Mouse (Mus musculus) embryonic facial prominence, embryonic 11.5 days (tissue): ENCODE data around the gene 1600014C10Rik. TPM values are rescaled to one million over a fixed set of nuclear protein-coding genes. Genes with fewer than 3 reads are reported as not detected.
A peak's percentile ranks its signal among the peaks of the same experiment; 100 is the strongest.

Experiments
- ATAC-seq: fragments of 200-750 bp; cut with Nextera tagmentation; replicated peaks from 2 replicates; pipeline ENCODE4 v1.8.0; 2017; ENCODE audit warnings: low read depth; ENCODE audit not compliant: insufficient number of reproducible peaks, low FRiP score, low TSS enrichment
- DNase-seq: peaks from one replicate; pipeline ENCODE4 v3.0.0-alpha.2; 2015; ENCODE audit warnings: low spot score
- H3K27ac ChIP-seq: fragments of 300-500 bp; sonication (generic); replicated peaks from 2 replicates; pipeline ENCODE4 v1.5.1; 2014; ENCODE audit warnings: mild to moderate bottlenecking, low read depth, low read length, control low read depth
- H3K27me3 ChIP-seq: fragments of 300-500 bp; sonication (generic); 2 replicates; pipeline ENCODE4 v1.6.1; 2014; ENCODE audit warnings: mild to moderate bottlenecking, low read length, moderate library complexity, mixed read lengths; ENCODE audit not compliant: control insufficient read depth, insufficient read depth
- H3K36me3 ChIP-seq: fragments of 300-500 bp; sonication (generic); replicated peaks from 2 replicates; pipeline ENCODE4 v1.6.1; 2014; ENCODE audit warnings: low read depth, mild to moderate bottlenecking, low read length, moderate library complexity, mixed read lengths; ENCODE audit not compliant: control insufficient read depth, insufficient read depth
- H3K4me1 ChIP-seq: fragments of 300-500 bp; sonication (generic); 2 replicates; pipeline ENCODE4 v1.6.1; 2014; ENCODE audit warnings: low read length, mixed read lengths; ENCODE audit not compliant: control insufficient read depth, insufficient read depth
- H3K4me2 ChIP-seq: fragments of 300-500 bp; sonication (generic); 2 replicates; pipeline ENCODE4 v1.6.1; 2014; ENCODE audit warnings: low read depth, mild to moderate bottlenecking, control low read depth, low read length, moderate library complexity
- H3K4me3 ChIP-seq: fragments of 300-500 bp; sonication (generic); 2 replicates; pipeline ENCODE4 v1.5.1; 2014; ENCODE audit warnings: low read depth, low read length, control low read depth
- H3K9ac ChIP-seq: fragments of 300-500 bp; sonication (generic); replicated peaks from 2 replicates; pipeline ENCODE4 v1.6.1; 2014; ENCODE audit warnings: mild to moderate bottlenecking, control low read depth, low read length
- H3K9me3 ChIP-seq: fragments of 300-500 bp; sonication (generic); replicated peaks from 2 replicates; pipeline ENCODE4 v1.6.1; 2016; ENCODE audit warnings: mild to moderate bottlenecking, low read length, inconsistent platforms, mixed read lengths; ENCODE audit not compliant: control insufficient read depth
- WGBS: fragments of 180-500 bp; shearing (Covaris S2); extraction: QIAGEN DNeasy Blood & Tissue Kit; methylation state at CpG from one replicate; pipeline ENCODE4 v1.1.7; 2014; 5-methylcytosine and 5-hydroxymethylcytosine counted together
- polyA plus RNA-seq: library from polyadenylated mRNA; unstranded; fragments of >200 nt; fragmentation: Nextera tagmentation; extraction: Ambion mirVana; gene quantifications from 2 replicates; pipeline ENCODE4 v1.2.1, GENCODE M21; 2014

Gene 1600014C10Rik
- polyA plus RNA-seq, 1 experiment from 2014 or later: 17.2 TPM

DNA sequence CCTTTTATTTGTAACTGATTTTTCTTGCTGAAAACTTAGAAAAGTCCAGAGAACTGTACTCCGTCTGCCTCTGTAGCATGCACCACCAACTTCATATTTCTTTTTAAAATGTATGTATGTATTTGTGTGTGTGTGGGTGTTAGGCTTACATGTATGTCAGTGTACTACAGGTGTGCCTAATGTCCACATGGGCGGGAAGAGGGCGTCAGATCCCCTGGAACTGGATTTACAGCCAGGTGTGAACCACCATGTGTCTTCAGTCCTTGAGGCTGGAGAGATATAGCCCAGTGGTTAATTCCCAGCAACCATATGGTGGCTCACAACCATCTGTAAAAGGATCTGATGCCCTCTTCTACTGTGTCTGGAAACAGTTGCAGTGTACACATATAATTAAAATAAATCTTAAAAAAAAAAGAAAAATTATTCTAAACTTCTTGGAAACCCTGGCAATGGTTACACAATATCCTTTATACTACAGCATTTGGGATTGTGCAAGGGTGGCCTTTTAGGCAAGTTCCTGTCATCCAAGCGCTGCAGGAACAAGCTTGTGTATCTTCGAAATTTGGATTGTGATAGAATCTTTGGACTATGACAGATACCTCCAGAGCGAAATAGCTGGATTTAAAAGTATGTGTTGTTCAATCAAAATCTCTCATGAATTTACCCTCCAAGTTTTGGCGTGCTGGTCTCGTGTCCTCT is 17.0 kb downstream of the 1600014C10Rik start:
- Histone ChIP-seq H3K27me3 (no peaks in the 10 kb centered on the region), H3K9ac (no peak overlapping the region), H3K4me1 (no peaks in the 10 kb centered on the region), H3K36me3 (no peaks in the 10 kb centered on the region), H3K4me2 (no peak overlapping the region), H3K27ac (no peak overlapping the region), H3K9me3 (no peaks in the 10 kb centered on the region), H3K4me3 (no peak overlapping the region)
- no peak for DNase-seq
- 70% methylated on average over 8 of the region's 8 CpGs for WGBS
- no peak for ATAC-seq

DNA sequence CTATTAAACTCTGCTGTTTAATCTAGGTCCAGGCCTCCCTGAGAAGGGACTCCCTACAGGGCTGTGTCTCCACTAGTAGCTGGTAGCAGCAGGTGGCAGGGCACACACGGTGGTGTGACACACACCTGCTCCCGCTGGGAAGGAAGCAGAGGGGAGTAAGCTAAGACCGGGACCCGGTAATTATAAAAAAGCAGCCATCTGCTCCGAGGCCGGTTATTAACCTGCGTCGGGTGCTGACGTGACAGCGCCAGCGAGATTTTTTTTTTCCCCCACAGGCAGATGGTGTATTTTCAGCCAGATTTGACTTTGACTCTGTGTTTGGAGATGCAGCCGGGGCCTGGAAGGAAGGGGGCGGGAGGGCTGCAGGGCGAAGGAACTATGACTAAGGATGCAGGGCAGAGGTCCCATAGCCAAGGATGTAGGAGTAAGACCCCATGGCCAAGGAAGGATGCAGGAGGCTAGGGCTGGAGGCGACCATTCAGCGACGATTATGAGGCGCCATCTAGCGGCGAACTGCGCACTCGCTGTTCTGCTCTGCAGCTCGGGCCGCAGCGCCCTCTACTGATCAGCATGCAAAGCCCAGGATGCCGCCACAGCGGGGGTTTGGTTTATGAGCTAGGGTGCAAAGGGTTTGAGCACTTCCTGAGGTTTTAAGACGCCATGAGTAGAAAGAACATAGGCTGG is 17.7 kb downstream of the 1600014C10Rik start:
- H3K4me1 ChIP-seq: no peaks in the 10 kb centered on the region
- H3K9me3 ChIP-seq: no peaks in the 10 kb centered on the region
- WGBS: 3% methylated on average over 28 of the region's 28 CpGs
- no peaks in the 10 kb centered on the region for H3K27me3 ChIP-seq
- H3K27ac ChIP-seq: no peak overlapping the region
- peak; percentile 76; the same call in 1 of the 2 replicates for ATAC-seq
- DNase-seq: peak; percentile 91
- H3K9ac ChIP-seq: 0 out of 2 replicates have a peak overlapping the region, but pooled peaks have one; percentile 6
- peak overlapping the region; percentile 30 for H3K4me2 ChIP-seq
- no peaks in the 10 kb centered on the region for H3K36me3 ChIP-seq
- H3K4me3 ChIP-seq: no peak overlapping the region

DNA sequence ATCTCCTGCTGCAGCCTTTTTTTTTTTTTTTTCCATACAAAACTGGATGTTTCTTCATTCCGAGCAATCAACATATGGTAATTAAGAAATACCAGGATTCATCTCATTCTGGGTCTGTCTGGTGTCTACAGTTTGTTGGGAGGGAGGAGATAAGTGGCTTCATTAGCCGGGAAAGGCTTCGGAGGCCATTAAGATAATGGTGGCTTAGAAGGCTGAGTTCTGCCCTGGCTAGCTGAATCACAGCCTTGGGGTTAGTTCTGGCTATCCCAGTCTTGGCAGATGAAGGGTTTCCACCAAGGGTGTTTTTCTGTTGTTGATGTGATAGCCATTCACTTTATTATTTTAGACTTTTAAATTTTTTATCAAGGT is 18.3 kb downstream of the 1600014C10Rik start:
- Histone ChIP-seq H3K36me3 (no peaks in the 10 kb centered on the region), H3K4me2 (no peak overlapping the region), H3K27me3 (no peaks in the 10 kb centered on the region), H3K4me3 (no peak overlapping the region), H3K9me3 (no peaks in the 10 kb centered on the region), H3K9ac (no peak overlapping the region), H3K4me1 (no peaks in the 10 kb centered on the region), H3K27ac (no peak overlapping the region)
- ATAC-seq: no peak
- DNase-seq: no peak
- 42% methylated on average over 3 of the region's 3 CpGs for WGBS

DNA sequence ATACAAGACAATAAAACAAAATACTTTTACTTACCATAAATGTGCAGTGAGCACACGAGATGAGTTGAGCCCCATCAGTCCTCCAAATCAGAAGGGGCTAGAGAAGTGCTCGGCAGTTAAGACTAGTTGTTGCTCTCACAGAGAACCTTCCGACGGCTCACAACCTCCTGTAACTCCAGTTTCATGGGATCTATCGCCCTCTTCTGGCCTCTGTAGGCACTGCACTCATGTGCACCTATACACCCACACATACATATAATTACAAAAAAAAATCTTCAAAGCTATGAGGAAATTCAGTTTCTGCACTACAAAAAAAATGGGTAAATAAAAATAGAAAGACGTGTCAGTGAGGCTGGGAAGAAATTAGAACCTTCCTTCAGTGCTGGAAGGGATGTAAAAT is 21.3 kb downstream of the 1600014C10Rik start:
- DNase-seq: no peak
- H3K27ac ChIP-seq: no peak overlapping the region
- no peaks in the 10 kb centered on the region for H3K4me1 ChIP-seq
- no peak for ATAC-seq
- H3K9me3 ChIP-seq: no peaks in the 10 kb centered on the region
- no peaks in the 10 kb centered on the region for H3K36me3 ChIP-seq
- no peak overlapping the region for H3K4me3 ChIP-seq
- no peak overlapping the region for H3K4me2 ChIP-seq
- H3K9ac ChIP-seq: no peak overlapping the region
- H3K27me3 ChIP-seq: no peaks in the 10 kb centered on the region
- WGBS: 89% methylated on average over 6 of the region's 6 CpGs

DNA sequence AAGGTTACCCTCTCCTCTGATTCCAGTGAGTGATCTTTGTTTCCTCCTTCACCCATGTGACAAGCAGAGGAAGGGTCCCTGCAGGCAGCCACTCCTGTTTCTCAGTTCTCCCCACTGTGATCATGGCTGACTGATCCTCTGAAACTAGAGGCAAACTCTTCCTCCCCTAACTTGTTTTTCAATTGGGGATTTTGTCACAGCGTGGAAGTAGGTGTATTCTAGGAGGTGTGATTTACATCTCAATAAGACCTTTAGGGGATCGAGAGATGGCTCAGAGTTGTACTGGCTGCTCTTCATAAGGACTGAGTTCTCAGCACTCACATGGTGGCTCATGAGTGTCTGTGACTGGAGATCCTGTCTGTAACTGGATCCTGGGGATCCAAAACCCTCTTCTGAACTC is 22.8 kb downstream of the 1600014C10Rik start:
- DNase-seq (no peak), ATAC-seq (no peak)
- no peaks in the 10 kb centered on the region for H3K9me3 ChIP-seq
- no peak overlapping the region for H3K27ac ChIP-seq
- H3K4me2 ChIP-seq: no peak overlapping the region
- no peaks in the 10 kb centered on the region for H3K36me3 ChIP-seq
- no peak overlapping the region for H3K9ac ChIP-seq
- no peaks in the 10 kb centered on the region for H3K27me3 ChIP-seq
- 50% methylated on average over 2 of the region's 2 CpGs for WGBS
- H3K4me3 ChIP-seq: no peak overlapping the region
- H3K4me1 ChIP-seq: no peaks in the 10 kb centered on the region

DNA sequence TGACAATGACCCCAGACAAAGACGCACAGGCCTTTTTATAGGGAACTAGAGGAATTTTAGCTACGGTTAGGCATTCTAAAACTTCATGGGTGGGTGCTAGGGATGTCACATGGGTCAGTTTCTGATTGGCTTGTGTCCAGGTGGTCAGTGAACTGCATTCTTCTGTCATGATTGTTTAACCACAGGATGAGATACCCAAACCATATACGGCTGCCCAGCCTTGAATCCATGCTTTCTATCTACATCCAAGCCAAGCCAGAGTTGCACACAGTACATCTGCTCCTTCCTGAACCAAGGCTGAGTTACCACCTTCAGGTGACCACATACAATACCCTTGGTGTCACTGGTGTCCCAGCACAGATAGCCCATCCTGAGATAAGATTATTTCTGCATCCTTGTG is 23.5 kb downstream of the 1600014C10Rik start:
- no peaks in the 10 kb centered on the region for H3K27me3 ChIP-seq
- DNase-seq: no peak
- no peak overlapping the region for H3K4me3 ChIP-seq
- no peak overlapping the region for H3K27ac ChIP-seq
- H3K9ac ChIP-seq: no peak overlapping the region
- H3K9me3 ChIP-seq: no peaks in the 10 kb centered on the region
- no peak for ATAC-seq
- no peaks in the 10 kb centered on the region for H3K4me1 ChIP-seq
- no peaks in the 10 kb centered on the region for H3K36me3 ChIP-seq
- H3K4me2 ChIP-seq: no peak overlapping the region
- WGBS: 80% methylated on average over 3 of the region's 3 CpGs

DNA sequence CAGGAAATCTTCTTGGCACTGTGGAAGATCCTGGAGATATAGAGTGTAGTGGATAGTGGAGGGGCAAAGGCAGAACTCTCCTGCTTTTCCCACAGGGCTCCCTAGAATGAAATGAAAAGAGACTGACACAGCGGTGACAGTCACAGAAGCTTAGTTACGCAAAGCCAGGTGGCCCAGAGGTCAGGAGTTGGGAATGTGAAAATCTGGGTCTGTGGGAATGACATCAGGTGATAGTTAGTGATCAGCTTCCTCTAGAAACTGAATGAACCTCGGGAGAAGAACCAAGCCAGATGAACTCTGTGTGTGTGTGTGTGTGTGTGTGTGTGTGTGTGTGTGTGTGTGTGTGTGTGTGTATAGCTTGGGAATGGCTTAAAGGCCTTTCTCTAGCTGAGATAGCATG is 26.0 kb downstream of the 1600014C10Rik start:
- H3K27ac ChIP-seq: no peak overlapping the region
- H3K36me3 ChIP-seq: no peaks in the 10 kb centered on the region
- H3K4me2 ChIP-seq: no peak overlapping the region
- no peaks in the 10 kb centered on the region for H3K9me3 ChIP-seq
- 68% methylated on average over 3 of the region's 3 CpGs for WGBS
- H3K4me1 ChIP-seq: no peaks in the 10 kb centered on the region
- H3K9ac ChIP-seq: no peak overlapping the region
- no peak for ATAC-seq
- no peak overlapping the region for H3K4me3 ChIP-seq
- DNase-seq: no peak
- no peaks in the 10 kb centered on the region for H3K27me3 ChIP-seq

DNA sequence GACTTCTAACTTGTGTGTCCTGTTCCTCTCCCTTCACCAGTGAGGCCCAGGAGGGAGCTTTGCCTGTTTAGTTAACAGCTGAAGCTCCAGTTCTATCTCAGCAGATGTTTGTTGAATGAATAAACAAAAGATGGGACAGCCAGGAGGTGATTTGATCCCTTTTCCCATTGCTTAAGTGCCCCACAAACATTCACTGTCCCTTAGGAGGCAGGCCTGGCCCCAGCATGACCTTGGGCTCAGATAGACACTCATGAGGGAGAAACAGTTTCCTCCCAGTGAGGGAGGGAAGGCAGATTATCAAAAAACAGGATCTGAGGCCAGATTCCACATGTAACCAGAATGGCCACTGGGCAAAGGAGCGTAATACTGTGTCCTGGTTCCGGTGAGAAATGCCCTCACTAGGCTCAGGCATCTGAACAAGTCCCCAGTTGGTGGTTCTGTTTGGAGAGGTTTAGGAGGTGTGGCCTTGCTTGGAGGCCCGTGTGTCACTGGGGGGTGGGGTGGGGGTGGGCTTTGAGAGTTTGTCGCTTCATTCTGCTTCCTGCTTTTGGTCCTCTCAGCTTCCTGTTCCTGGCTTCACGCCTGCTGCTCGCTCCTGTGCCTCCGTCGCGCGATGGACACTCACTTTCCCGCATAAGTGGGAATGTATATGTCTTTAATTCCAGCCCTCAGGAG is 26.6 kb downstream of the 1600014C10Rik start:
- Histone ChIP-seq H3K27ac (no peak overlapping the region), H3K9ac (no peak overlapping the region), H3K4me3 (no peak overlapping the region), H3K27me3 (no peaks in the 10 kb centered on the region), H3K4me2 (no peak overlapping the region), H3K9me3 (no peaks in the 10 kb centered on the region), H3K36me3 (no peaks in the 10 kb centered on the region), H3K4me1 (no peaks in the 10 kb centered on the region)
- no peak for ATAC-seq
- WGBS: 74% methylated on average over 11 of the region's 11 CpGs
- no peak for DNase-seq
